Mouse (Mus musculus) CH12.LX (cell line): ENCODE measurements around the gene Gpr89. TPM values are rescaled to one million over a fixed set of nuclear protein-coding genes. Genes with fewer than 3 reads are reported as not detected.

Source experiments
- DNase-seq: peaks from one replicate; pipeline ENCODE4 v3.0.0-alpha.2; 2013; ENCODE audit errors: extremely low read depth
- H3K27ac ChIP-seq: 2 replicates; pipeline ENCODE4 v1.5.1; 2012; ENCODE audit warnings: low read depth, mild to moderate bottlenecking, control low read depth, moderate library complexity; ENCODE audit not compliant: insufficient read depth
- H3K27me3 ChIP-seq: replicated peaks from 2 replicates; pipeline ENCODE3; 2012; ENCODE audit warnings: inconsistent platforms
- H3K36me3 ChIP-seq, 2 experiments: replicated peaks in 1 of 2; 2 replicates each; pipeline versions ENCODE3 to v1.6.1; 2012; ENCODE audit warnings: inconsistent platforms in 1 of 2, low read length in 1 of 2, mild to moderate bottlenecking in 1 of 2, mixed read lengths in 1 of 2, moderate library complexity in 1 of 2; ENCODE audit not compliant: control insufficient read depth in 1 of 2, insufficient read depth in 1 of 2
- H3K4me1 ChIP-seq, 2 experiments: 2 replicates each; pipeline ENCODE4 v1.6.1; 2012; ENCODE audit warnings: inconsistent platforms in 1 of 2, moderate library complexity in 1 of 2; ENCODE audit not compliant: insufficient read depth in 2 of 2, control insufficient read depth in 1 of 2
- H3K4me2 ChIP-seq: 2 replicates; pipeline ENCODE4 v1.6.1; 2012; ENCODE audit warnings: low read depth, mild to moderate bottlenecking, control low read depth; ENCODE audit not compliant: poor library complexity, insufficient read depth, severe bottlenecking
- H3K4me3 ChIP-seq, 3 experiments: fragments of 150-350 bp in 1 of 3; sonication (generic) in 1 of 3; replicated peaks in 1 of 3; 2 replicates each; pipeline versions ENCODE3 to v1.5.1; 2011 to 2012; ENCODE audit warnings: low read depth in 2 of 3, low read length in 2 of 3, mild to moderate bottlenecking in 2 of 3, moderate library complexity in 2 of 3, control low read depth in 1 of 3, improper control_type of control experiment in 1 of 3, inconsistent platforms in 1 of 3, mixed read lengths in 1 of 3; ENCODE audit not compliant: poor library complexity in 1 of 3
- H3K79me2 ChIP-seq: replicated peaks from 2 replicates; pipeline ENCODE4 v1.6.1; 2012; ENCODE audit warnings: mild to moderate bottlenecking, moderate library complexity; ENCODE audit not compliant: control insufficient read depth, poor library complexity, insufficient read depth, severe bottlenecking; ENCODE audit errors: extremely low read depth
- H3K9ac ChIP-seq: 2 replicates; pipeline ENCODE4 v1.6.1; 2012; ENCODE audit warnings: low read depth, mild to moderate bottlenecking, control low read depth, moderate library complexity; ENCODE audit not compliant: insufficient read depth
- H3K9me3 ChIP-seq: replicated peaks from 2 replicates; pipeline ENCODE3; 2012; ENCODE audit warnings: low read length, inconsistent platforms, mixed read lengths
- BHLHE40 ChIP-seq: IDR thresholded peaks from 2 replicates; pipeline ENCODE4 v1.6.1; 2011; ENCODE audit warnings: mild to moderate bottlenecking, low read depth, low read length, improper control_type of control experiment
- CHD1 ChIP-seq: IDR thresholded peaks from 2 replicates; pipeline ENCODE4 v1.6.1; 2012; ENCODE audit warnings: low read depth, low read length, improper control_type of control experiment, inconsistent platforms
- CHD2 ChIP-seq: IDR thresholded peaks from 2 replicates; pipeline ENCODE4 v1.6.1; 2011; ENCODE audit warnings: low read length, improper control_type of control experiment
- CTCF ChIP-seq, 2 experiments: IDR thresholded peaks in 1 of 2; conservative IDR thresholded peaks in 1 of 2; 2 replicates each; pipeline ENCODE4 v1.5.1; 2011 to 2012; ENCODE audit warnings: low read depth in 2 of 2, low read length in 2 of 2, improper control_type of control experiment in 1 of 2, inconsistent platforms in 1 of 2, mild to moderate bottlenecking in 1 of 2, moderate library complexity in 1 of 2
- ELF1 ChIP-seq: IDR thresholded peaks from 2 replicates; pipeline ENCODE4 v1.6.1; 2014; ENCODE audit warnings: low read depth, mild to moderate bottlenecking, inconsistent platforms, low read length, improper control_type of control experiment
- EP300 ChIP-seq: IDR thresholded peaks from 2 replicates; pipeline ENCODE4 v1.6.1; 2011; ENCODE audit warnings: low read length, improper control_type of control experiment
- GABPA ChIP-seq: IDR thresholded peaks from 2 replicates; pipeline ENCODE4 v1.6.1; 2012; ENCODE audit warnings: low read depth, low read length, improper control_type of control experiment, inconsistent platforms; ENCODE audit not compliant: insufficient replicate concordance
- IRF4 ChIP-seq: IDR thresholded peaks from 2 replicates; pipeline ENCODE4 v1.6.1; 2014; ENCODE audit warnings: low read depth, mild to moderate bottlenecking, inconsistent platforms, low read length, improper control_type of control experiment
- JUN ChIP-seq: IDR thresholded peaks from 2 replicates; pipeline ENCODE4 v1.6.1; 2011; ENCODE audit warnings: low read depth, mild to moderate bottlenecking, low read length, improper control_type of control experiment, moderate library complexity; ENCODE audit not compliant: insufficient read depth
- JUND ChIP-seq: conservative IDR thresholded peaks from 2 replicates; pipeline ENCODE4 v1.6.1; 2011; ENCODE audit warnings: low read depth, low read length, improper control_type of control experiment
- MAFK ChIP-seq: IDR thresholded peaks from 2 replicates; pipeline ENCODE4 v1.6.1; 2011; ENCODE audit warnings: low read length, improper control_type of control experiment; ENCODE audit not compliant: insufficient replicate concordance
- NELFE ChIP-seq: IDR thresholded peaks from 2 replicates; pipeline ENCODE4 v1.6.1; 2011; ENCODE audit warnings: low read depth, low read length, improper control_type of control experiment
- NRF1 ChIP-seq: IDR thresholded peaks from 2 replicates; pipeline ENCODE4 v1.6.1; 2014; ENCODE audit warnings: low read depth, mild to moderate bottlenecking, inconsistent platforms, low read length, improper control_type of control experiment, moderate library complexity
- TBP ChIP-seq: conservative IDR thresholded peaks from 2 replicates; pipeline ENCODE4 v1.6.1; 2011; ENCODE audit warnings: low read depth, low read length, improper control_type of control experiment
- UBTF ChIP-seq: IDR thresholded peaks from 2 replicates; pipeline ENCODE4 v1.6.1; 2012; ENCODE audit warnings: low read depth, mild to moderate bottlenecking, inconsistent platforms, low read length, improper control_type of control experiment, moderate library complexity
- USF1 ChIP-seq: IDR thresholded peaks from 2 replicates; pipeline ENCODE4 v1.6.1; 2014; ENCODE audit warnings: low read depth, mild to moderate bottlenecking, inconsistent platforms, low read length, improper control_type of control experiment
- USF2 ChIP-seq: conservative IDR thresholded peaks from 2 replicates; pipeline ENCODE4 v1.6.1; 2011; ENCODE audit warnings: low read depth, low read length, improper control_type of control experiment
- ZKSCAN1 ChIP-seq: IDR thresholded peaks from 2 replicates; pipeline ENCODE4 v1.6.1; 2012; ENCODE audit warnings: low read depth, inconsistent platforms, low read length, improper control_type of control experiment, borderline replicate concordance
- ZMIZ1 ChIP-seq: IDR thresholded peaks from 2 replicates; pipeline ENCODE4 v1.6.1; 2012; ENCODE audit warnings: low read depth, mild to moderate bottlenecking, inconsistent platforms, low read length, improper control_type of control experiment
- dilution Hi-C: fragments of 300-500 bp; cut with MboI; formaldehyde crosslinking; loops from 2 replicates; pipeline ENCODE4 v1.14.3; 2020; ENCODE audit warnings: low sequenced_read_pairs; ENCODE audit not compliant: extremely low pct_unique_long_range_greater_than_20kb, extremely low pct_ligation_motif_present
- in situ Hi-C: fragments of 300-500 bp; cut with MboI; formaldehyde crosslinking; loops from 3 replicates; pipeline ENCODE4 v1.14.3; 2019; ENCODE audit warnings: low sequenced_read_pairs, low pct_ligation_motif_present, low pct_unique_long_range_greater_than_20kb, mixed read lengths
- polyA plus RNA-seq: library from polyadenylated mRNA; unstranded; fragments of >175 nt; gene quantifications from 2 replicates; pipeline ENCODE4 v1.2.1, GENCODE M21; 2012; ENCODE audit warnings: low read depth; ENCODE audit not compliant: insufficient read length
- total RNA-seq, 2 experiments: library from RNA; depleted of rRNA; stranded (reverse); fragments of 300-350 nt in 1 of 2; fragments of >200 nt in 1 of 2; gene quantifications; 2 replicates each; pipeline ENCODE4 v1.2.3; 2012 to 2014

The Gpr89 gene
- total and polyA plus RNA-seq, 3 experiments = 27.9 to 31.3 (median 30.8) TPM

DNA sequence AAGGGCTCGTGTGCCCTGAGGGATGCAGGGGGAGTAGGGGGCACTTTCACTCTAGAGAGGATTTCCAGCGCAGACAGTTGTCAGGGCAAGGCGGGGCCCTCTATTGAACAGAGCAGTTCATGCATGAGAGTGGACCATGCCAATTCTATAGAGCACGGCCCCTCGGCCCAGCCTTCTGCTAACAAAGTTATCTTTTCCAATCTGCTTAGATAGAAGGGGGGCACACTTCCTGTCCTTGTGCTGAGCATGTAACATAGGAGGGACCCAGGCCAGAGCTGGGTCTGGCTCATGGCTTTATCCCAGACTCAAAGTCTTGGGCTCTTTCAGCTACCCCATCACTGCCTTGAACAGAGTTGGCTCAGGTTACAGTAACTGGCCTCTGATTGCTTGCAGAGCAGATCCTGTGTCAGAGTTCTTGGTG is 26.1 kb upstream of the Gpr89 start:
- dilution Hi-C loops = no loop called here
- no peaks in the 10 kb centered on the region for H3K9me3 ChIP-seq
- no peak overlapping the region for H3K27ac ChIP-seq
- no peak overlapping the region for H3K4me3 ChIP-seq
- TF ChIP-seq CHD1 (no peak), IRF4 (no peak), CTCF (conservative IDR thresholded peaks at IDR 0.05 in 1 of 2, IDR thresholded peaks at IDR 0.05 in 1 of 2; ENCODE audit: low read depth in 2 of 2, low read length in 2 of 2) (no peak), GABPA (no peak), NELFE (no peak), ZKSCAN1 (no peak), USF2 (no peak), JUN (no peak), TBP (no peak)
- TF ChIP-seq, all 38 proteins: peak for 0
- Histone ChIP-seq H3K27me3 (no peaks in the 10 kb centered on the region), H3K79me2 (no peaks in the 10 kb centered on the region), H3K36me3 (no peaks in the 10 kb centered on the region), H3K4me2 (no peak overlapping the region), H3K4me1 (peaks cover 0 to 4% of the 10 kb centered on the region in 2 experiments; a peak in 1 of 4 replicates), H3K9ac (no peak overlapping the region)
- DNase-seq = no peak
- in situ Hi-C loops = loop anchor here (10.0 to 25.0 kb wide), 3 partner anchors 244 to 656 kb away; no protein-coding TSS in a partner anchor

DNA sequence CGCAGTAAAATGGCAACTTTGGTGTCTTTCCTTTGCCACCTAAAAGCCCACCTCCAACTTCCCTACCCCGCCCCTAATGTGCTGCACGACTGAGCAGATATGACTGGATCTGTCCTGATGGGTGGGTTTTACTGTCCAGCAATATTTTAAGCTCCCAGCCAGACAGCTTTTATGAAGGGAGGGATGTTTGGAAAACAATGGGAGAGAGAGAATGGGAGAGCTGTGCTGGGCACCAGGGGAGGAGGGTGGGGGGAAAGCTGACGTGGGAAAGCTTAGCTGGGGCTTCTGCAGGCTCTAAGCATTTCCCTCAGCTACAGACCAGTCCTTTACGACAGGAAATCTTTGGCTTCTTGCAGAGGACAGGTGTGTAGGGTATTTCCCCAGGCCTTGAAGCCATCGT is 20.8 kb upstream of the Gpr89 start, which contains the start of gene Gja8:
Gja8 (minus strand) TSS at position 101 of the 400 bp plus-strand sequence.
- in situ Hi-C loops (loop anchor here (25.0 kb wide), 2 partner anchors 411 to 661 kb away; no protein-coding TSS in a partner anchor), dilution Hi-C loops (no loop called here)
- no peak within 1 kb of the TSS for H3K9ac ChIP-seq
- peaks cover 0 to 7% of the 10 kb centered on the region in 2 experiments; a peak in 1 of 4 replicates for H3K4me1 ChIP-seq
- no peak for TF ChIP-seq MAFK
- TF ChIP-seq CHD2 = no peak
- TF ChIP-seq CTCF (conservative IDR thresholded peaks at IDR 0.05 in 1 of 2, IDR thresholded peaks at IDR 0.05 in 1 of 2; ENCODE audit: low read depth in 2 of 2, low read length in 2 of 2) = no peak
- no peak for TF ChIP-seq ZMIZ1
- TF ChIP-seq NRF1 = no peak
- TF ChIP-seq CHD1 = no peak
- no peak for TF ChIP-seq ELF1
- no peak for TF ChIP-seq EP300
- TF ChIP-seq TBP = no peak
- no peak for TF ChIP-seq USF2
- TF ChIP-seq JUND = no peak
- no peak for TF ChIP-seq USF1
- TF ChIP-seq BHLHE40 = no peak
- TF ChIP-seq UBTF = no peak
- no peak for TF ChIP-seq NELFE
- no peaks in the 10 kb centered on the region for H3K79me2 ChIP-seq
- no peak within 1 kb of the TSS for H3K4me3 ChIP-seq
- H3K36me3 ChIP-seq = no peaks in the 10 kb centered on the region
- no peaks in the 10 kb centered on the region for H3K9me3 ChIP-seq
- no peak within 1 kb of the TSS for H3K4me2 ChIP-seq
- peaks cover 1% of the 10 kb centered on the region for H3K27me3 ChIP-seq
- DNase-seq = no peak
- no peak within 1 kb of the TSS for H3K27ac ChIP-seq
